Mouse (Mus musculus) liver, embryonic 14.5 days (tissue): ENCODE data around the gene Cenpo. TPM values are rescaled to one million over a fixed set of nuclear protein-coding genes. Genes with fewer than 3 reads are reported as not detected.

Source experiments
- ATAC-seq: fragments of 200-750 bp; cut with Nextera tagmentation; 2 replicates; pipeline ENCODE4 v1.8.0; 2017; ENCODE audit warnings: moderate number of reproducible peaks, mild to moderate bottlenecking, moderate library complexity; ENCODE audit not compliant: insufficient read depth
- DNase-seq, 3 experiments: peaks; one replicate each; pipeline ENCODE4 v3.0.0-alpha.2; 2012 to 2013; ENCODE audit warnings: low read depth in 3 of 3, low spot score in 3 of 3
- H3K27ac ChIP-seq: fragments of 300-500 bp; sonication (generic); 2 replicates; pipeline ENCODE4 v1.5.1; 2014; ENCODE audit warnings: moderate library complexity, mild to moderate bottlenecking, control low read depth, inconsistent platforms
- H3K27me3 ChIP-seq: fragments of 300-500 bp; sonication (generic); 2 replicates; pipeline ENCODE4 v1.6.1; 2014; ENCODE audit warnings: mild to moderate bottlenecking, low read length, moderate library complexity; ENCODE audit not compliant: control insufficient read depth, insufficient read depth
- H3K36me3 ChIP-seq: fragments of 300-500 bp; sonication (generic); replicated peaks from 2 replicates; pipeline ENCODE4 v1.6.1; 2014; ENCODE audit warnings: low read depth; ENCODE audit not compliant: control insufficient read depth, insufficient read depth
- H3K4me1 ChIP-seq, 2 experiments: fragments of 200-500 bp in 1 of 2; fragments of 300-500 bp in 1 of 2; sonication (generic) in 1 of 2; replicated peaks; 2 replicates each; pipeline ENCODE4 v1.6.1; 2012 to 2014; ENCODE audit warnings: antibody characterized with exemption in 1 of 2, inconsistent platforms in 1 of 2, low read length in 1 of 2; ENCODE audit not compliant: control insufficient read depth in 2 of 2, insufficient read depth in 2 of 2
- H3K4me2 ChIP-seq: fragments of 300-500 bp; sonication (generic); 2 replicates; pipeline ENCODE4 v1.6.1; 2014; ENCODE audit warnings: low read depth, mild to moderate bottlenecking, control low read depth, moderate library complexity
- H3K4me3 ChIP-seq, 2 experiments: fragments of 200-500 bp in 1 of 2; fragments of 300-500 bp in 1 of 2; sonication (generic) in 1 of 2; 2 replicates each; pipeline ENCODE4 v1.5.1; 2012 to 2014; ENCODE audit warnings: low read depth in 2 of 2, low read length in 2 of 2, mild to moderate bottlenecking in 2 of 2, control low read depth in 1 of 2, inconsistent platforms in 1 of 2, moderate library complexity in 1 of 2; ENCODE audit not compliant: insufficient read depth in 1 of 2
- H3K9ac ChIP-seq: fragments of 300-500 bp; sonication (generic); replicated peaks from 2 replicates; pipeline ENCODE4 v1.6.1; 2014; ENCODE audit warnings: mild to moderate bottlenecking, control low read depth, moderate library complexity
- H3K9me3 ChIP-seq: fragments of 300-500 bp; sonication (generic); 2 replicates; pipeline ENCODE4 v1.6.1; 2016; ENCODE audit warnings: low read length, mixed read lengths; ENCODE audit not compliant: control insufficient read depth
- CTCF ChIP-seq: IDR thresholded peaks from 2 replicates; pipeline ENCODE4 v1.5.1; 2016; ENCODE audit warnings: antibody characterized with exemption, low read depth, control low read depth
- EP300 ChIP-seq: IDR thresholded peaks from 2 replicates; pipeline ENCODE4 v1.6.1; 2016; ENCODE audit warnings: antibody characterized with exemption, low read depth
- WGBS: fragments of 180-500 bp; shearing (Covaris S2); extraction: QIAGEN DNeasy Blood & Tissue Kit; methylation state at CpG from one replicate; pipeline ENCODE4 v1.1.7; 2014; ENCODE audit not compliant: insufficient replicate concordance; 5-methylcytosine and 5-hydroxymethylcytosine counted together
- polyA plus RNA-seq, 2 experiments: library from polyadenylated mRNA; depleted of rRNA in 1 of 2; stranded (reverse) in 1 of 2; unstranded in 1 of 2; fragments of >200 nt; fragmentation: Nextera tagmentation in 1 of 2; extraction: Ambion mirVana in 1 of 2; gene quantifications; 2 replicates each; pipeline versions ENCODE4 v1.2.1 to v1.2.3; 2012 to 2014

The Cenpo gene
- 8.5 and 10.5 TPM in 2 replicates for polyA plus RNA-seq (2012; rRNA removed)
- 9.4 and 10.9 TPM in 2 replicates for polyA plus RNA-seq (2014; fragmentation: Nextera tagmentation; extraction: Ambion mirVana)

DNA sequence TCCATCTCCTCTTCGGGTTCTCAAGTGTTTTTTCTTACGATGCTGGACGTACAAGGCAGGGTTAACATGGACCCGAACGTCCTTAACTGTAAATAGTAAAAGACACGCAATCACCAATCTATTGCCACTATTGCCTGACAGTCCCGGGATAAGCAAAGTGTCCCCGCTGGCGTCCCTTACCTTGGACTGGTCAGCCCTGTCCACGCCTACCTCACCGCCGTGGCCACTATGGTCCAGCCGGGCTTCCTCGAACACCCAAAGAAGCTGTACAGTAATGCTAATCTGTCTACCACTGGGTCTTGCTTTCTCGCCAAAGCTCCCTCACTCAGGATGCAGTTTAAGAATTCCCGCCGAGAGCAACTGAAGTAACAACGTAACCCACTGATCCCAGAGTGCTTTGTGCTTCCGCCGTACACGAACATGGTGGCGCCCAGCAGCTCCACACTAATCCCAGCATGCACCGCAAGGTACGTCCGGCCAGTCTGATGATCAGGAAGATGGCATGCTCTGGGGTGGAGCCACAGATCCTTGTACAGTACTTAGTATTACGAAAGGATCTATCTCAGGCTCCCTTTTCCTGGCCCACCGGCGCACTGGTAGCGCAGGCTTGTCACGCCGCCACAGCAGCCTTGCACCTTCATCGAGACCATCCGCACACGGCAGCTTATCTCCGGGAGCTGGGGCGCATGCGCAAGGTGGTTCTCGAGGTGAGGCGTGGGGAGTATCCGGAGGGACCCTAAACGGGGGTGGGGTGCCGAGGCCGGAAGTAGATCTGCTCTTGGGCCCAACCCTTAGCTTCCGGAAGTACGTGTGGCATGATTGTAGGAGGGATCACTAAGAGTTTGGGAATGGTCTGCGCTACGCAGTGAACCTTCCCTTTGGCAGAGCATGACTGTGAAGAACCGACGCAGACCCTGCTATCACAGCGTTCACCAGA, at the start of gene Cenpo, which contains the start of gene Ptrhd1:
Cenpo (minus strand) TSS at position 723 of the 937 bp plus-strand sequence.
Ptrhd1 (plus strand) TSS at position 456 of the 937 bp plus-strand sequence.
- WGBS = under 1% methylated on average over 50 of the region's 50 CpGs
- peak; percentile 96 for ATAC-seq

GRCm38 (mm10) chr12:4279878-4280277, 45.8 kb upstream of the Cenpo start:
- no peak overlapping the region for H3K4me2 ChIP-seq
- ATAC-seq (peak; percentile 45; the same call in 1 of the 2 replicates), DNase-seq (no peak)
- no peak overlapping the region for H3K9ac ChIP-seq
- H3K4me1 ChIP-seq = peaks cover 0 to 6% of the 10 kb centered on the region in 2 experiments; a peak in 1 of 4 replicates
- H3K9me3 ChIP-seq = no peaks in the 10 kb centered on the region
- H3K27ac ChIP-seq = no peak overlapping the region
- 40% methylated on average over 3 of the region's 3 CpGs for WGBS
- H3K4me3 ChIP-seq = no peak overlapping the region
- H3K36me3 ChIP-seq = no peaks in the 10 kb centered on the region
- H3K27me3 ChIP-seq = no peaks in the 10 kb centered on the region
- TF ChIP-seq CTCF (no peak), EP300 (0 out of 2 replicates have a peak, but pooled peaks have one; percentile 21)

More for the DNA sequence above, at the start of gene Cenpo, which contains the start of gene Ptrhd1:
- Histone ChIP-seq H3K4me1 (peaks cover 8 to 11% of the 10 kb centered on the region in 2 experiments; a peak in 3 of 4 replicates), H3K4me3 (peak within 1 kb of the TSS; percentile 92 to 96), H3K4me2 (peak within 1 kb of the TSS; percentile 83), H3K36me3 (peaks cover 18% of the 10 kb centered on the region), H3K27me3 (no peaks in the 10 kb centered on the region), H3K9me3 (no peaks in the 10 kb centered on the region), H3K27ac (peak within 1 kb of the TSS; percentile 86), H3K9ac (peak within 1 kb of the TSS; percentile 87)
- DNase-seq = peak; percentile 86 to 88 (median 86)
- no peak for TF ChIP-seq CTCF
- no peak for TF ChIP-seq EP300

DNA sequence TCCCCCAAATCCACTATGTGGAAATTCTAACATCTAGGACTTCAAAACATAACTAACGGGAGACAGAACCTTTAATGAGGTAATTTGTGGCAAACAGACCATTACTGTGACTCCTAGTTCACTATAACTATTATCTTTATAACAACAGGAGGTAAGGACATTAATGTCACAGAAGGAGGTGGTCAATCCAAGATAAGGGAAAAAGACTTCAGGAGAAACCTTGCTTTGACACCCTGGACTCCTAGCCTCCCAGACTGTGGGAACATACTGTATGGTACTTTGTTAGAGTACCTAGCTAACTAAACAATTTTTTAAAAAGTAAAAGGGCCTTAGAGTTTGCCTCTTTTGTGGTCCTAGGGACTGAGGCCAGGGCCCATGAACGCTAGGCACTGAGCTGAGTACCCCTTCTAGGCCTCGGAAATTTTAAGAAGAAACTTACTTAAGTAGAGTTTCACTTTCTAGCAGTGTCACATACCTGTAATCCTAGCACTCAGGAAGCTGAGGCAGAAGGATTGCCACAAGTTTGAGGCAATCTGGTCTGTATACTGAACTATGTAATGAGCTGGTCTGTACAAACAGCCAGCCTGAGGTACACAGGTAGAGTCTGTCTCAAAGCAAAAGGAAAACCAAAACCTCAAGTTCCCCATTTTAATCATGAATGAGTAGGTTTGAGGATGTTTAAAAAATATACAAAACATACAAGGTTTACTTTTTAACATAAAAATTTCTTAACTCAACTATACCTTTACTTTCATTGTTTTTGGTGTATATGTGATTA, 45.1 kb upstream of the Cenpo start:
- H3K9me3 ChIP-seq = no peaks in the 10 kb centered on the region
- H3K9ac ChIP-seq = no peak overlapping the region
- peaks cover 0 to 6% of the 10 kb centered on the region in 2 experiments; a peak in 1 of 4 replicates for H3K4me1 ChIP-seq
- ATAC-seq = no peak
- H3K4me2 ChIP-seq = no peak overlapping the region
- no peak for DNase-seq
- no peaks in the 10 kb centered on the region for H3K36me3 ChIP-seq
- H3K27me3 ChIP-seq = no peaks in the 10 kb centered on the region
- 68% methylated on average over 3 of the region's 3 CpGs for WGBS
- TF ChIP-seq EP300 (0 out of 2 replicates have a peak, but pooled peaks have one; percentile 6), CTCF (no peak)
- H3K4me3 ChIP-seq = no peak overlapping the region
- no peak overlapping the region for H3K27ac ChIP-seq

DNA sequence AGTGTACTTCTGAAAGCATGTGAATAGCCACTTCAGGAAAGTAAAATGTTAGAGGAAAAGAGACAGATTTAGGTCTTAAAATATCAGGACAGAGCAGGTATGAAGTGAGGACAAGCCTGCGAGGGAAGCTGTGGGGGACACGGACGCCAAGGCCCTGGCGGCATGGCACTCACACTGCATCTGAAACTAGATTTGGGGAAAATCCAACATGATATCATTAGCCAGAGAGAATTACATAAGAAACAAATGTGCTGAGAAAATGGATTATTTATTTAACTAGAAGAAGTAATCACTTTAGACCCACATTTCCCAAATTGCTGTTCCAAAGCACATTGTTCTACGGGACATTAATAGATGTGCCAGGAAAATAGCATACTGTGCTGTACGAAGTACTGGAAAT, 37.0 kb upstream of the Cenpo start:
- TF ChIP-seq EP300 = no peak
- TF ChIP-seq CTCF = no peak
- ATAC-seq (no peak), DNase-seq (no peak)
- Histone ChIP-seq H3K36me3 (no peaks in the 10 kb centered on the region), H3K4me1 (no peaks in the 10 kb centered on the region), H3K4me3 (no peak overlapping the region), H3K27me3 (no peaks in the 10 kb centered on the region), H3K4me2 (no peak overlapping the region), H3K27ac (no peak overlapping the region), H3K9me3 (no peaks in the 10 kb centered on the region), H3K9ac (no peak overlapping the region)
- WGBS = 80% methylated on average over 6 of the region's 6 CpGs
